In genomic region chr2:33973213-33973834, GRCm38 (mm10) we compare ENCODE assay signal across 8 mouse cellular contexts.
DNase-seq lines count a peak whose midpoint lies in the region; ATAC-seq lines count a peak whose summit lies in the region.

No protein-coding gene starts in this region.

- peak; percentile 93 for ATAC-seq in common myeloid progenitor, adult 5-6 weeks (replicated peaks; ENCODE audit: low read depth, poor library complexity, severe bottlenecking)

- peak; percentile 77 to 89 for DNase-seq in adrenal gland, adult (ENCODE audit: inconsistent age in 2 of 2, low spot score in 1 of 2)
- peak; percentile 34 to 51 for DNase-seq in gastrocnemius, adult 8-10 months (ENCODE audit: low spot score in 2 of 2)
- DNase-seq in hindlimb bud, embryonic 11.5 days (ENCODE audit: extremely low spot score, low read depth, low spot score): peak; percentile 39
- peak; percentile 82 for DNase-seq in left cerebral cortex, adult 18-20 months (ENCODE audit: low spot score in 2 of 2)
- DNase-seq in mesoderm, embryonic 11.5 days (ENCODE audit: low read depth, low spot score): peak; percentile 85
- peak; percentile 63 to 72 for DNase-seq in right cerebral cortex, postnatal 36 days (ENCODE audit: low spot score in 2 of 2)
- peak; percentile 42 for DNase-seq in yolk sac, embryonic 10.5 days (ENCODE audit: low spot score)

Comparison
In these comparisons a context has a peak if more than half of its experiments do, and no peak if none do; other contexts are left out.
1. Peak in every context shown above with its lines: DNase-seq and ATAC-seq.